Mouse (Mus musculus) megakaryocyte progenitor cell, adult 5-6 weeks (primary cell): ENCODE data around the gene Camkv. TPM values are rescaled to one million over a fixed set of nuclear protein-coding genes. Genes with fewer than 3 reads are reported as not detected.
A peak's percentile ranks its signal among the peaks of the same experiment; 100 is the strongest.

Experiments used
- ATAC-seq: replicated peaks from 2 replicates; pipeline ENCODE4 v1.8.0; 2016; ENCODE audit warnings: mild to moderate bottlenecking, moderate TSS enrichment, inconsistent platforms; ENCODE audit not compliant: poor library complexity
- total RNA-seq, 2 experiments: library from RNA; stranded (forward) in 1 of 2; stranded (reverse) in 1 of 2; fragments of 157-497, 149-512 nt in 1 of 2; fragments of 200-1000 nt in 1 of 2; gene quantifications; 2 replicates each; pipeline versions ENCODE4 v1.2.3 to v1.2.4; 2015 to 2017

Gene Camkv
- total RNA-seq, 2 experiments from 2014 or later: not detected

GRCm38 (mm10) chr9:107985131-107986119 is 50.0 kb downstream of the Camkv start, which contains the start of gene Inka1:
Inka1 (minus strand) TSS chr9:107985879.
- peak; percentile 49 for ATAC-seq

GRCm38 (mm10) chr9:107986376-107986775 is 50.9 kb downstream of the Camkv start:
- ATAC-seq: peak; percentile 35

DNA sequence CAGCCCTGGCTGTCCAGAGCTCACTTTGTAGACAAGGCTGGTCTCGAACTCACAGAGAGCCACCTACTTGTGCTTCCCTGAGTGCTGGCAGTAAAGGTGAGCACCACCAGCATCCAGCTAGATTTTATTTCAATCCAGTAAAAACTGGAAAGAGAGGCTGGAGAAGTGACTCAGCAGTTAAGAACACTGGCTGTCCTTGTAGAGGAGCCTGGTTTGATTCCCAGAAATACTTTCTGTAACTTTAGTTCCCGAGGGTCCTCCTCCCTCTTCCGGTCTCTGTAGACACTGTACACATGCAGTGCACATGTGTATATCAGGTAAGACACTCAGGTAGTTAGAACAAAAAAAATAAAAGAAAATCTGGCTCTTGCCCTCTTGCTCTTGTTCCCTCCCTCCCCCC is 52.5 kb downstream of the Camkv start:
- no peak for ATAC-seq

DNA sequence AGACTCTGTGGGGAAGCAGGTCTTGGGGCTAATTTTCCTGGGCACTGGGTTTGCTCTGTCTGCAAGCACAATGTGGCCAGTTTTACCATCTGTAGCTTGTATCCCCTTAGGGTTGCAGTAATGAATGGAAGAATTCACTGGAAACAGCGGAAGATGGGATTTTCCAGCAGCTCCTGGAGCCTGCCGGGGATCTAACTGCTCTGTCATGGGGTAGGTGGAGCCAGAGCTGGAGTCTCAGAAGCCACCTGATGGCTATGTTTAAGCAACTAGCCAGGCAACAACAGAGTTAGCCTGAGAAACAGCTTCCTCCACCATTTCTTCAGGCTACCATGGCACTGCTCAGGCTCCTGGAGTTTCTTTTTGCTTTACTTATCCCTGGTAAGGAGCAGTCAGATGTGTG is 56.7 kb downstream of the Camkv start, which contains the start of gene Cdhr4:
Cdhr4 (plus strand) TSS at position 301 of the 400 bp plus-strand sequence.
- no peak for ATAC-seq

DNA sequence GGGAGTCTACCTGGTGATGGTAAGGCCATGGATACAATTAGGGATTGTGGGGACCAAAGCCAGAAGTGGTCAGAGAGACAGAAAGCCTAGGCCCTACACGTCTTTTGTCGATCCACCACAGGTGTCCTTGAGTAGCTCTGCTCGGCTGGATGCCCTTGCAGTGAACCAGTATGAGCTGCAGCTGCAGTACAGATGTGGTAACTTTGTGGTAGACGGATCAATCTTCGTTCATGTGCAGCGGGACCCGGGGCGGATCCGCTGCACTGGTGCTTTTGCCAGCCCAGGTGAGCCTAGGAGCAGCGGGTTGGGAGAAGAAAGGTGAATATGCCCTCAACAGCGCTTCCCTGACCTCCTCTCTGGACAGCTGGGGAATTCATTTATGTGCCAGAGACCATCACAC is 57.5 kb downstream of the Camkv start:
- ATAC-seq: no peak

DNA sequence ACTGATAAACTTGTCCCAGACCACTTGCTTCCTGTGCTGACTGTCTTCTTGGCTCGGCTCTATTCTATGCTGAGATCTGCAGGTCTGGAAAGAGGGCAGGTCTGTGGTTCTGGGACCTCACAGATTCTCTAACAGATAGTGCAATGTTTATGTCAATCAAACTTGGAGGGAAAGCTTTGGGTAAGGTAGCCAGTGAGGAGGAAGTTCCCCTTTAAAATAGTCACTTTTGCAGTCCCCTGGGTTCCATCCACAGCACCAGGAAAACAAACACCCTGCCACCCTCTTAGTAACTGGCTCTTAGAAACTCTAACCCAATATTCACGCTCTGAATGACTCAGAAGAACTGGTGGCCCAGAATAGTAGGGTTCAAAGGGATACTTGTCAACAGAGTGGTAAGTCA is 59.0 kb downstream of the Camkv start:
- peak; percentile 36 for ATAC-seq

GRCm38 (mm10) chr9:107995513-107995912 is 60.0 kb downstream of the Camkv start:
- ATAC-seq: no peak

DNA sequence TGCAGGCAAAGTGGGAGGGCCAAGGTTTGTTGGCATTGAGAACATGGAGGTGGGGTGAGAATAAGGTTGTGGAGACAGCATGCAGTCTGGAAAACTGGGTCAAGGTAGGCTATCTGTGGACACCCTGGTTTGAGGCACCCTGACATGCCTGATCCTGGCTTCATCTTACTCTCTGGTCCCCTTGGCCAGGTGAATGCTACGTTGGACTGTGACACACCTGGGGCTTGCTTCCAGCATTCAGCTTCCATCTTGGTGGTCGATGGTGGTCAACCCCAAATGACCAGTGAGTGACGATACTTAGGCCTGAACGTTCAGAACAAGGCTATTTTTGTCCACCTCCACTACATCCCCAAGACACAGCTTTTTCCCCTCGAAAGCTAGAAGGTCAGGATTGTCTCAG is 60.6 kb downstream of the Camkv start, which contains the start of gene Gm20662:
Gm20662 (plus strand) TSS at position 301 of the 400 bp plus-strand sequence.
- ATAC-seq: no peak

Other genes starting within 250 kb of the Camkv start
- not detected in 2 replicates for gene Sema3f, start 225.2 kb upstream of the Camkv start, total RNA-seq (2015)
- gene Sema3f, start 225.2 kb upstream of the Camkv start, total RNA-seq (2017): 1.00 TPM in 1 of 2 replicates, not detected in the other
- 110 and 146 TPM in 2 replicates for gene Rbm5, start 164.7 kb upstream of the Camkv start, total RNA-seq (2015)
- gene Rbm5, start 164.7 kb upstream of the Camkv start, total RNA-seq (2017): 142 and 235 TPM in 2 replicates
- 74.5 and 80.7 TPM in 2 replicates for gene Rbm6, start 62.4 kb upstream of the Camkv start, total RNA-seq (2015)
- 131 and 179 TPM in 2 replicates for gene Rbm6, start 62.4 kb upstream of the Camkv start, total RNA-seq (2017)
- 5.3 and 5.9 TPM in 2 replicates for gene Mon1a, start 47.5 kb upstream of the Camkv start, total RNA-seq (2015)
- 16.6 and 18.4 TPM in 2 replicates for gene Mon1a, start 47.5 kb upstream of the Camkv start, total RNA-seq (2017)
- gene Mst1r, start 28.8 kb upstream of the Camkv start, total RNA-seq (2015): 0.22 TPM in 1 of 2 replicates, not detected in the other
- 0.07 TPM in 1 of 2 replicates, not detected in the other for gene Mst1r, start 28.8 kb upstream of the Camkv start, total RNA-seq (2017)
- 0.05 TPM in 1 of 2 replicates, not detected in the other for gene Actl11, start 7.2 kb upstream of the Camkv start, total RNA-seq (2015)
- gene Actl11, start 7.2 kb upstream of the Camkv start, total RNA-seq (2017): not detected in 2 replicates
- 10.1 and 11.3 TPM in 2 replicates for gene Traip, start 14.5 kb downstream of the Camkv start, total RNA-seq (2015)
- 22.7 and 32.7 TPM in 2 replicates for gene Traip, start 14.5 kb downstream of the Camkv start, total RNA-seq (2017)
- 29.6 and 34.4 TPM in 2 replicates for gene Uba7, start 39.8 kb downstream of the Camkv start, total RNA-seq (2015)
- gene Uba7, start 39.8 kb downstream of the Camkv start, total RNA-seq (2017): 30.1 and 34.7 TPM in 2 replicates
- gene Gm20661, start 47.4 kb downstream of the Camkv start, total RNA-seq (2015): 0.49 TPM in 1 of 2 replicates, not detected in the other
- gene Gm20661, start 47.4 kb downstream of the Camkv start, total RNA-seq (2017): not detected in 2 replicates
- gene Inka1, start 50.2 kb downstream of the Camkv start, total RNA-seq (2015): 13.7 and 23.2 TPM in 2 replicates
- 18.2 and 22.6 TPM in 2 replicates for gene Inka1, start 50.2 kb downstream of the Camkv start, total RNA-seq (2017)
- 0.35 and 0.61 TPM in 2 replicates for gene Cdhr4, start 56.8 kb downstream of the Camkv start, total RNA-seq (2015)
- not detected in 2 replicates for gene Cdhr4, start 56.8 kb downstream of the Camkv start, total RNA-seq (2017)
- not detected in 2 replicates for gene Gm20662, start 60.7 kb downstream of the Camkv start, total RNA-seq (2015)
- 1.9 TPM in 1 of 2 replicates, not detected in the other for gene Gm20662, start 60.7 kb downstream of the Camkv start, total RNA-seq (2017)
- gene Ip6k1, start 66.8 kb downstream of the Camkv start, total RNA-seq (2015): 12.5 and 19.1 TPM in 2 replicates
- 22.8 and 35.4 TPM in 2 replicates for gene Ip6k1, start 66.8 kb downstream of the Camkv start, total RNA-seq (2017)
- gene Gmppb, start 113.6 kb downstream of the Camkv start, total RNA-seq (2015): 7.4 and 11.7 TPM in 2 replicates
- 42.7 and 43.7 TPM in 2 replicates for gene Gmppb, start 113.6 kb downstream of the Camkv start, total RNA-seq (2017)
- gene Amigo3, start 117.5 kb downstream of the Camkv start, total RNA-seq (2015): 1.3 TPM in 2 replicates
- gene Amigo3, start 117.5 kb downstream of the Camkv start, total RNA-seq (2017): 2.0 and 2.6 TPM in 2 replicates
- gene Mst1, start 144.8 kb downstream of the Camkv start, total RNA-seq (2015): 0.46 and 3.1 TPM in 2 replicates
- 0.37 and 0.74 TPM in 2 replicates for gene Mst1, start 144.8 kb downstream of the Camkv start, total RNA-seq (2017)
- 34.5 and 35.8 TPM in 2 replicates for gene Rnf123, start 147.7 kb downstream of the Camkv start, total RNA-seq (2015)
- gene Rnf123, start 147.7 kb downstream of the Camkv start, total RNA-seq (2017): 18.8 and 34.8 TPM in 2 replicates
- gene Apeh, start 158.9 kb downstream of the Camkv start, total RNA-seq (2015): 45.9 and 64.3 TPM in 2 replicates
- gene Apeh, start 158.9 kb downstream of the Camkv start, total RNA-seq (2017): 71.0 and 110 TPM in 2 replicates